Mouse (Mus musculus): ENCODE measurements at regions not wholly inside any gene's neighbourhood (a gene's known extent, or its start where the extent isn't known, plus 50 kb on each side); places are given as distances from the start of the nearest gene placed in this dataset.
A peak's percentile ranks its signal among the peaks of the same experiment; 100 is the strongest.

- no peak for TF ChIP-seq CTCF (IDR thresholded peaks at IDR 0.05; ENCODE audit: low read depth, low read length)
- no peak for TF ChIP-seq POLR2A (IDR thresholded peaks at IDR 0.05; ENCODE audit: borderline replicate concordance, low read depth, low read length)
- peaks cover 43% of the 10 kb centered on the region for H3K4me1 ChIP-seq (ENCODE audit: control insufficient read depth, insufficient read depth, low read length)
Measured at GRCm38 (mm10) chr11:31734091-31734490, 62.4 kb upstream of the Bod1 start.

GRCm38 (mm10) chr11:31735257-31735656 is 63.6 kb upstream of the Bod1 start:
- TF ChIP-seq CTCF (IDR thresholded peaks at IDR 0.05; ENCODE audit: low read depth, low read length): no peak
- TF ChIP-seq POLR2A (IDR thresholded peaks at IDR 0.05; ENCODE audit: borderline replicate concordance, low read depth, low read length): no peak
- Histone ChIP-seq H3K4me1 (ENCODE audit: control insufficient read depth, insufficient read depth, low read length) (peaks cover 43% of the 10 kb centered on the region), H3K4me3 (ENCODE audit: insufficient read depth, low read length) (no peak overlapping the region), H3K27ac (ENCODE audit: insufficient read depth, low read depth, low read length) (peak overlapping the region; percentile 57)

More at GRCm38 (mm10) chr11:31734091-31734490, 62.4 kb upstream of the Bod1 start:
- peak overlapping the region; percentile 65 for H3K27ac ChIP-seq (ENCODE audit: insufficient read depth, low read depth, low read length)
- no peak overlapping the region for H3K4me3 ChIP-seq (ENCODE audit: insufficient read depth, low read length)

DNA sequence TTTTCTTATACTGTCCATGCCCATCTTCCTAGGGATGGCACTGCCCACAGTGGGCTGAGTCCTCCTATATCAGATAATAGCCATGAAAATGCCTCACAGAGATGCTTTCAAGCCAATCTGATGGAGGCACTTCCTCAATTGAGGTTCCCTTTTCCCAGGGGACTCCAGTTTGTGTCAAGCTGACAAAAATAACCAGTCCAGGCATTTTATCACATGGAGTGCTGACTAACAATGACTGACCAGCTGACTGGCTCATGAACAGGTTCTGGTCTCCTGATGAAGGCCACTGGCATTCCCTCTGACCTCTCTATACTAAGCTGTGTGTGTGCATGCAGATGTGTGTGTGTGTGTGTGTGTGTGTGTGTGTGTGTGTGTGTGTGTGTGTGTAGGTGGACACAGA is 64.4 kb upstream of the Bod1 start:
- Histone ChIP-seq H3K4me3 (ENCODE audit: insufficient read depth, low read length) (no peak overlapping the region), H3K4me1 (ENCODE audit: control insufficient read depth, insufficient read depth, low read length) (peaks cover 43% of the 10 kb centered on the region), H3K27ac (ENCODE audit: insufficient read depth, low read depth, low read length) (peak overlapping the region; percentile 84)
- TF ChIP-seq CTCF (IDR thresholded peaks at IDR 0.05; ENCODE audit: low read depth, low read length): no peak

DNA sequence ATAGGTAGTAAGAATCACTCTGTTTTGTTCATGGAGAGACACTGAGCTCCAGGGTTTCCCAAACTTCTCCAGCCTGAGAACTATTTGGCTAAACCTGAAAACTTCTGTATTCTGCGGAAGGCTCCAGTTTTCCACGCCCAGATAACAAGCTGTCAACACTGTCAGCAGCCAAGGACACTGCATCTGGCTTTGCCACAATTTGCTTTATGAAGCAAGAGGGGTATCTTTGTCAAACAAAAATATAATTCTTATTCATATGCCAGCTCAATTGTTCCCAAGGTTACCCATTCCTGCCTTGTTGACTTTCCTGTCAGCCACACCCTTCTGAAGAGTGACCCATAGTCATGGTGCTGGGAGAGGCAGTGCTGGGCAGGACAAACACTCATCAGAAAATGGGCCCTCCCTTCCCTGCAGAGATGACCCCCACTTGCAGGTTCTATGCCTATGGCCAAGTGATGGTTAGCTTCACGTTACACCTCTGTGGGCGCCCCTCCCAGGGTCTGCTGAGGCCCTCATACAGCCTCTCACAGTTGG is 64.9 kb upstream of the Bod1 start:
- H3K4me1 ChIP-seq (ENCODE audit: control insufficient read depth, insufficient read depth, low read length): peaks cover 43% of the 10 kb centered on the region
- H3K4me3 ChIP-seq (ENCODE audit: insufficient read depth, low read length): no peak overlapping the region
- peak overlapping the region; percentile 84 for H3K27ac ChIP-seq (ENCODE audit: insufficient read depth, low read depth, low read length)
- TF ChIP-seq POLR2A (IDR thresholded peaks at IDR 0.05; ENCODE audit: borderline replicate concordance, low read depth, low read length): no peak
- no peak for TF ChIP-seq CTCF (IDR thresholded peaks at IDR 0.05; ENCODE audit: low read depth, low read length)

DNA sequence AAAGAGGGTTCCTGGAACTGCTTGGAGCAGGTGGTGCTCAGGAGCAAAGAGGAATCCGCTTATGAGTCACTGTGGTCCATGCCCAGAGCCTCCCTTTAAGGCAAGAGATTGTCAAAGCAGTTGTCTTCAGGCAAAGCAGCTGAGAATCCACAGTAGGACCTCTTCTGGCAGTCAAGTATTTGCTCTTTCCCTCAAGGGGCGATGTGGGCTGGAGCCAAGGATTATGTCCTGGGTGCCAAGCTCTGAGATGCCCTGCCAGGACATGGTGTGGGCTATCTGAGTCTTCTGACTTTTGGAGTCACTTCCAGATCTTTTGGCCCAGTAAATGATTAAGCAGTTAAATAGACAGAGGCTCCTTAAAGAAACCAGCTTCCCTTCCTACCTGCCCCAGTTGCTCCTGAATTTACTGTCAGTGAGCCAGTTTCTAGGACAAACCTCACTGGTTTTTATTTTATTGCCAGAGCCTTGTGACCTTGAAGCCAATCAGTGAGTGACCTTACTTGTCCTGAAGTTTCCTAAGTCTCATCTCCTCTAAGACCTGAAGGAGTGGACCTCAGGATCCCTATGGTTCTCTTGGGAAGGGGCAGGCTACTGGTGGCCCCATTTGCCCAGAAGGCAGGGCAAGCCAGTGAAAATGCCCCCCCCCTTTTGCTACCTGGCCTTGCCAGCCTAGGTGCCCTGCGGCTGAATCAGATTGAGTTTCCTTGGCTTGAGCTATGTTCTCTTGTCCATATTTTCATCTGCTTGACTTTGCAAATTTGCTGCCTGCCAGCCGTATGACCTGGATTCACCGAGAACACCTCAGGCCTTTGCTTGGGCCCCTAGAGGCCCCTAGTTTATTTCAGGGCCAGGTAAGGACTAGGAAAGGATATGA is 66.7 kb upstream of the Bod1 start:
- H3K4me1 ChIP-seq (ENCODE audit: control insufficient read depth, insufficient read depth, low read length): peaks cover 33% of the 10 kb centered on the region
- TF ChIP-seq CTCF (IDR thresholded peaks at IDR 0.05; ENCODE audit: low read depth, low read length) (no peak), POLR2A (IDR thresholded peaks at IDR 0.05; ENCODE audit: borderline replicate concordance, low read depth, low read length) (no peak)
- H3K27ac ChIP-seq (ENCODE audit: insufficient read depth, low read depth, low read length): no peak overlapping the region
- no peak overlapping the region for H3K4me3 ChIP-seq (ENCODE audit: insufficient read depth, low read length)

GRCm38 (mm10) chr11:31740409-31740808 is 68.7 kb upstream of the Bod1 start:
- H3K4me1 ChIP-seq (ENCODE audit: control insufficient read depth, insufficient read depth, low read length): peaks cover 13% of the 10 kb centered on the region
- no peak overlapping the region for H3K27ac ChIP-seq (ENCODE audit: insufficient read depth, low read depth, low read length)
- TF ChIP-seq POLR2A (IDR thresholded peaks at IDR 0.05; ENCODE audit: borderline replicate concordance, low read depth, low read length): no peak
- no peak for TF ChIP-seq CTCF (IDR thresholded peaks at IDR 0.05; ENCODE audit: low read depth, low read length)
- no peak overlapping the region for H3K4me3 ChIP-seq (ENCODE audit: insufficient read depth, low read length)

- Histone ChIP-seq H3K4me1 (ENCODE audit: control insufficient read depth, insufficient read depth, low read length) (no peaks in the 10 kb centered on the region), H3K4me3 (ENCODE audit: insufficient read depth, low read length) (no peak overlapping the region), H3K27ac (ENCODE audit: insufficient read depth, low read depth, low read length) (no peak overlapping the region)
- TF ChIP-seq CTCF (IDR thresholded peaks at IDR 0.05; ENCODE audit: low read depth, low read length) (no peak), POLR2A (IDR thresholded peaks at IDR 0.05; ENCODE audit: borderline replicate concordance, low read depth, low read length) (no peak)
Measured at GRCm38 (mm10) chr11:31742160-31742559, 70.5 kb upstream of the Bod1 start.

DNA sequence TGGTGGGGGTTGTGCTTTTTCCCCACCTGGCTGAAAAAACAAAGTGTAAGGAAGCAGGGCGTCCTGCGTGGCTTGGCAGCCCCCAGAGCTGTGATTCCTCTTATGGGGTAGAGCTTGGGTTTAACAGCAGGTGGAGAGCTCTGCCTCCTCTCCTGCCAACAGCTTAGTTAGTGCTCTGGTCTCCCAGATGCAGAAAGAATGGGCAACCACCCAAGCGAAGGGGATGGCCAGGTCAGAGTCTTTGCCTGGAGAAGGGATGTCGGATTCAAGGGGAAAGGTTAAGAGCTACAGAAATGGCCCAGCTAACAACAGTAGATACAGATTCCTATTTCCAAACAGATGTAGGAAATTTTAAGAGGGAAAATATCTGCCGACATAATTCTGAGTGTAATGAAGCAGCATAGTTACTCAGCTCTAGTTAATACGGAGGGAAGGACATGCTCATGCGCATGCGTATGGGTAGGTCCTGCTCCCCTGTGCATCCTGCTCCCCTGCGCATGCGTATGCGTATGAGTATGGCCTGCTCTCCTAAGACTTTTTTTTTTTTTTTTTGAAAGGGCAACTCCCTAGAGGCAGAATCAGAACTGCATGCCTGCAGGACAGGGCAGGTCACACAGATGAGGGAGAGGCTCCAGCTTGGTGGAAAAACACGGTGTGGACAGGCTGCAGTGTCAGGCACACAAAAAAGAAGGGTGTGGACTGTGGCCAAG is 72.5 kb upstream of the Bod1 start:
- Histone ChIP-seq H3K4me3 (ENCODE audit: insufficient read depth, low read length) (no peak overlapping the region), H3K27ac (ENCODE audit: insufficient read depth, low read depth, low read length) (no peak overlapping the region), H3K4me1 (ENCODE audit: control insufficient read depth, insufficient read depth, low read length) (no peaks in the 10 kb centered on the region)
- TF ChIP-seq CTCF (IDR thresholded peaks at IDR 0.05; ENCODE audit: low read depth, low read length): no peak
- TF ChIP-seq POLR2A (IDR thresholded peaks at IDR 0.05; ENCODE audit: borderline replicate concordance, low read depth, low read length): no peak

DNA sequence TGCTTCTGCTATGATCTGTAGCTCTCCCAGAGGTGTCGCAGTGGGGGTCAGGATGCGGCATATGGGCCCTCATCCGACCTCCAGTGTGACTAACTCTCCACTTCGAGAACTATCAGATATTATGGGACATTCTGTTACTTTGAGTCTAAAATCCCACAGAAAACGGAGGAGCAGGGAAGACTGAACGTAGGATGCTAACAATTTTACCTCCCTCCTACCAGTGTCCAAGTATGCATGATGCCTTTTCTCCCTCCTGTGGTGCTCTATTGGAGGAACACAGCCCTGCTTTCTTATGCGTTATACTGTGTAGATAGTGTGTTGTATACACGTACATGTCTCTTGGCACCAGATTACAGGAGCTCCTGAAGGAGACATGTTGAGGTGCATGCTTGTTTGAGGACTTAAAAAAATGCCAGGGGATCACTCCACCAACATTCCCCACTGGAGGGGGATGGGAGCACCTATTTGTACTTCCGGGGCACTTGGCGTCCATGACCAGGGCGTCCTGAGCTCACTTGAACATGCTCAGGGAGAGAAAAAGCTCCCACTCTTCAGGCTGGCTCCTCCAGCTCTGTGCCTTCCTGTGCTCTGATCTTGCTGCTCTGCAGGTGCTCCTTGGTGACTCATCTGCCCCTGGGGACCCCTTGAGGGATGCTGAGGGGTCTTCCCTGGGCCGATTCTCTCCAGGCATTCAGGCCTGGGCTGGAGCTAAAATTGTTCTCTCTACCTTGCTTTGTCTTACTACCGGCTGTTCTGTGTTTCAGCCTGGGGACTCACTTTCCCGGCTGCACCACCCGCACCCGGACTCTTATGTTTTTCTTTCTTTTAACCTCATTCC is 73.6 kb upstream of the Bod1 start:
- no peaks in the 10 kb centered on the region for H3K4me1 ChIP-seq (ENCODE audit: control insufficient read depth, insufficient read depth, low read length)
- H3K27ac ChIP-seq (ENCODE audit: insufficient read depth, low read depth, low read length): no peak overlapping the region
- no peak for TF ChIP-seq CTCF (IDR thresholded peaks at IDR 0.05; ENCODE audit: low read depth, low read length)
- TF ChIP-seq POLR2A (IDR thresholded peaks at IDR 0.05; ENCODE audit: borderline replicate concordance, low read depth, low read length): no peak
- no peak overlapping the region for H3K4me3 ChIP-seq (ENCODE audit: insufficient read depth, low read length)
